In genomic region chr2:119898141-119898594, GRCm38 (mm10) we compare ENCODE assay signal across 7 mouse cellular contexts. TPM values are rescaled to one million over a fixed set of nuclear protein-coding genes. Genes with fewer than 3 reads are reported as not detected.
DNase-seq lines count a peak whose midpoint lies in the region; ATAC-seq and TF ChIP-seq lines count a peak whose summit lies in the region.

No protein-coding gene starts in this region.

- peak; percentile 82 for DNase-seq in adrenal gland, adult 2 months
- peak; percentile 52 for DNase-seq in embryo, embryonic 9.5 days (ENCODE audit: extremely low spot score)
- peak; percentile 18 to 37 for DNase-seq in gastrocnemius, postnatal 4 days (ENCODE audit: low spot score in 2 of 2)
- peak; percentile 62 for DNase-seq in limb, embryonic 10.5 days (ENCODE audit: low spot score)

- peak overlapping the region; percentile 58 for H3K9ac ChIP-seq in intestine, embryonic 15.5 days
- peak overlapping the region; percentile 57; the same call in 1 of the 2 replicates for H3K9ac ChIP-seq in midbrain, embryonic 12.5 days (replicated peaks)

- no peak for TF ChIP-seq CTCF in small intestine, adult 2 months (IDR thresholded peaks at IDR 0.05; ENCODE audit: extremely low read depth, insufficient read length, insufficient replicate concordance, low read depth, low read length)

- peak; percentile 82 for ATAC-seq in intestine, embryonic 15.5 days
- no peak for ATAC-seq in midbrain, embryonic 12.5 days (ENCODE audit: low FRiP score, low read depth)

- no peaks in the 10 kb centered on the region for H3K27me3 ChIP-seq in intestine, embryonic 15.5 days (replicated peaks)
- no peaks in the 10 kb centered on the region for H3K27me3 ChIP-seq in limb, embryonic 10.5 days (ENCODE audit: low read depth, poor library complexity, severe bottlenecking)
- H3K27me3 ChIP-seq in midbrain, embryonic 12.5 days: no peaks in the 10 kb centered on the region
- no peaks in the 10 kb centered on the region for H3K27me3 ChIP-seq in small intestine, adult 2 months (ENCODE audit: control insufficient read depth, insufficient read depth, low read length)

- no peaks in the 10 kb centered on the region; the same call in 1 of the 2 replicates for H3K36me3 ChIP-seq in intestine, embryonic 15.5 days
- H3K36me3 ChIP-seq in limb, embryonic 10.5 days: peaks cover 18% of the 10 kb centered on the region
- peaks cover 7% of the 10 kb centered on the region; the same call in 1 of the 2 replicates for H3K36me3 ChIP-seq in midbrain, embryonic 12.5 days
- peaks cover 6% of the 10 kb centered on the region; the same call in 1 of the 2 replicates for H3K36me3 ChIP-seq in small intestine, adult 2 months (ENCODE audit: control insufficient read depth, insufficient read depth, low read length)

- WGBS in intestine, embryonic 15.5 days: 6% methylated on average over 19 of the region's 19 CpGs
- 11% methylated on average over 19 of the region's 19 CpGs for WGBS in limb, embryonic 10.5 days
- WGBS in midbrain, embryonic 12.5 days: 6% methylated on average over 19 of the region's 19 CpGs
- 2% methylated on average over 19 of the region's 19 CpGs for WGBS in small intestine, adult 2 months

- no peak for TF ChIP-seq POLR2A in small intestine, adult 2 months (IDR thresholded peaks at IDR 0.05; ENCODE audit: low read depth, low read length)

- H3K9me3 ChIP-seq in intestine, embryonic 15.5 days: no peaks in the 10 kb centered on the region
- H3K9me3 ChIP-seq in limb, embryonic 10.5 days (replicated peaks): no peaks in the 10 kb centered on the region
- H3K9me3 ChIP-seq in midbrain, embryonic 12.5 days: no peaks in the 10 kb centered on the region

- H3K27ac ChIP-seq in intestine, embryonic 15.5 days: peak overlapping the region; percentile 94
- peak overlapping the region; percentile 85; the same call in 1 of the 2 replicates for H3K27ac ChIP-seq in limb, embryonic 10.5 days
- H3K27ac ChIP-seq in midbrain, embryonic 12.5 days (replicated peaks): no peak overlapping the region
- peak overlapping the region; percentile 84 for H3K27ac ChIP-seq in small intestine, adult 2 months (ENCODE audit: insufficient read depth, low read depth, low read length)

- peak overlapping the region; percentile 86 for H3K4me2 ChIP-seq in intestine, embryonic 15.5 days (replicated peaks)
- H3K4me2 ChIP-seq in midbrain, embryonic 12.5 days (replicated peaks): peak overlapping the region; percentile 91

- H3K4me1 ChIP-seq in intestine, embryonic 15.5 days (replicated peaks): 0 out of 2 replicates have a peak, but pooled peaks cover 6% of the 10 kb centered on the region
- H3K4me1 ChIP-seq in limb, embryonic 10.5 days: peaks cover 20% of the 10 kb centered on the region
- peaks cover 12% of the 10 kb centered on the region for H3K4me1 ChIP-seq in midbrain, embryonic 12.5 days
- H3K4me1 ChIP-seq in small intestine, adult 2 months (ENCODE audit: control insufficient read depth, insufficient read depth, insufficient read length, low read length): peaks cover 13% of the 10 kb centered on the region

- H3K4me3 ChIP-seq in intestine, embryonic 15.5 days (replicated peaks): peak overlapping the region; percentile 55
- H3K4me3 ChIP-seq in limb, embryonic 10.5 days: peak overlapping the region; percentile 65
- H3K4me3 ChIP-seq in midbrain, embryonic 12.5 days: peak overlapping the region; percentile 58
- H3K4me3 ChIP-seq in small intestine, adult 2 months (ENCODE audit: low read depth, low read length): peak overlapping the region; percentile 67

RNA-seq across cellular contexts. Expression of gene Mga, which starts 1.1 kb away (rescaled TPM):
- total RNA-seq in adrenal gland, adult 2 months (2021): 10 to 100 TPM; 40.5 to 43.6 TPM
- polyA plus RNA-seq in adrenal gland, adult 2 months (2012; rRNA removed): 8.1 and 10.3 TPM in 2 replicates
- 10 to 100 TPM; 69.0 to 70.8 TPM for total RNA-seq in gastrocnemius, postnatal 4 days (2021)
- 20.3 and 23.7 TPM in 2 replicates for polyA plus RNA-seq in intestine, embryonic 15.5 days (2015; fragmentation: Nextera tagmentation; extraction: Ambion mirVana)
- polyA plus RNA-seq in limb, embryonic 10.5 days (2016; fragmentation: Nextera tagmentation; extraction: Ambion mirVana): 27.5 and 28.0 TPM in 2 replicates
- polyA plus RNA-seq in midbrain, embryonic 12.5 days (2016; fragmentation: Nextera tagmentation; extraction: Ambion mirVana): 40.0 and 44.7 TPM in 2 replicates
- 5.4 and 6.6 TPM in 2 replicates for polyA plus RNA-seq in small intestine, adult 2 months (2012; rRNA removed)

Comparison
In these comparisons a context has a peak if more than half of its experiments do, and no peak if none do; other contexts are left out.
1. DNase-seq: peak in every context shown above with its lines; median percentile 82 in adrenal gland, adult 2 months; 62 in limb, embryonic 10.5 days; 52 in embryo, embryonic 9.5 days; 28 in gastrocnemius, postnatal 4 days.